Comparison of ENCODE assay signal across 9 mouse cellular contexts in genomic region chr17:72813419-72814315, GRCm38 (mm10). TPM values are rescaled to one million over a fixed set of nuclear protein-coding genes. Genes with fewer than 3 reads are reported as not detected.
DNase-seq lines count a peak whose midpoint lies in the region; ATAC-seq and TF ChIP-seq lines count a peak whose summit lies in the region.
"Had no signal": no experiment of that assay in that cellular context is flagged by ENCODE, and none has a peak within 500 bp of the region (broad histone marks: within the 10 kb centered on the region; RNA-seq: fewer than 3 reads in every experiment).

No protein-coding gene starts in this region.

- H3K4me2 ChIP-seq in intestine, embryonic 14.5 days (ENCODE audit: low read length) = no peak overlapping the region
- no peak overlapping the region for H3K4me2 ChIP-seq in intestine, embryonic 16.5 days (ENCODE audit: low read depth, low read length)
- H3K4me2 ChIP-seq in embryonic facial prominence, embryonic 14.5 days (ENCODE audit: low read depth, low read length) = no peak overlapping the region; the same call in 1 of the 2 replicates
- H3K4me2 ChIP-seq in midbrain, embryonic 11.5 days = no peak overlapping the region

- ATAC-seq in intestine, embryonic 14.5 days (replicated peaks; ENCODE audit: low FRiP score, low TSS enrichment, low read depth) = no peak
- no peak; the same call in 1 of the 2 replicates for ATAC-seq in intestine, embryonic 16.5 days
- no peak for ATAC-seq in embryonic facial prominence, embryonic 14.5 days (ENCODE audit: low read depth)
- peak; percentile 66; the same call in 1 of the 2 replicates for ATAC-seq in midbrain, embryonic 11.5 days (ENCODE audit: low FRiP score)

- no peaks in the 10 kb centered on the region for H3K36me3 ChIP-seq in intestine, embryonic 14.5 days (ENCODE audit: control insufficient read depth, insufficient read depth, low read length)
- no peaks in the 10 kb centered on the region for H3K36me3 ChIP-seq in intestine, embryonic 16.5 days (ENCODE audit: control insufficient read depth, insufficient read depth, low read length)
- H3K36me3 ChIP-seq in embryonic facial prominence, embryonic 14.5 days (ENCODE audit: control insufficient read depth, insufficient read depth, low read length) = no peaks in the 10 kb centered on the region
- H3K36me3 ChIP-seq in hindbrain, embryonic 10.5 days = no peaks in the 10 kb centered on the region
- H3K36me3 ChIP-seq in midbrain, embryonic 11.5 days (ENCODE audit: control insufficient read depth, insufficient read depth, low read length) = no peaks in the 10 kb centered on the region
- no peaks in the 10 kb centered on the region for H3K36me3 ChIP-seq in spleen, adult 2 months (ENCODE audit: control insufficient read depth, insufficient read depth, low read length)

- H3K27ac ChIP-seq in intestine, embryonic 14.5 days (ENCODE audit: low read depth) = no peak overlapping the region
- H3K27ac ChIP-seq in intestine, embryonic 16.5 days (ENCODE audit: low read length) = no peak overlapping the region
- H3K27ac ChIP-seq in embryonic facial prominence, embryonic 14.5 days (replicated peaks; ENCODE audit: low read depth, low read length) = no peak overlapping the region
- no peak overlapping the region for H3K27ac ChIP-seq in hindbrain, embryonic 10.5 days
- no peak overlapping the region for H3K27ac ChIP-seq in midbrain, embryonic 11.5 days (ENCODE audit: low read depth, low read length)
- H3K27ac ChIP-seq in spleen, adult 2 months (ENCODE audit: insufficient read depth, low read length) = no peak overlapping the region
- H3K27ac ChIP-seq: macrophage had no signal

- H3K4me1 ChIP-seq in intestine, embryonic 14.5 days (replicated peaks; ENCODE audit: control insufficient read depth, insufficient read depth, low read length) = no peaks in the 10 kb centered on the region
- no peaks in the 10 kb centered on the region for H3K4me1 ChIP-seq in intestine, embryonic 16.5 days (ENCODE audit: control insufficient read depth, insufficient read depth, low read length)
- no peaks in the 10 kb centered on the region for H3K4me1 ChIP-seq in embryonic facial prominence, embryonic 14.5 days (ENCODE audit: control insufficient read depth, insufficient read depth, low read length)
- H3K4me1 ChIP-seq in hindbrain, embryonic 10.5 days (replicated peaks) = peaks cover 9% of the 10 kb centered on the region
- no peaks in the 10 kb centered on the region for H3K4me1 ChIP-seq in midbrain, embryonic 11.5 days (ENCODE audit: control insufficient read depth, insufficient read depth, low read length)
- H3K4me1 ChIP-seq in spleen, adult 2 months (ENCODE audit: control insufficient read depth, insufficient read depth, insufficient read length) = no peaks in the 10 kb centered on the region

- 22% methylated on average over 12 of the region's 12 CpGs for WGBS in intestine, embryonic 14.5 days
- 16% methylated on average over 12 of the region's 12 CpGs for WGBS in intestine, embryonic 16.5 days
- WGBS in embryonic facial prominence, embryonic 14.5 days = 16% methylated on average over 12 of the region's 12 CpGs
- 20% methylated on average over 12 of the region's 12 CpGs for WGBS in hindbrain, embryonic 10.5 days
- WGBS in midbrain, embryonic 11.5 days = 16% methylated on average over 12 of the region's 12 CpGs
- WGBS in spleen, adult 2 months = 25% methylated on average over 12 of the region's 12 CpGs

- H3K4me3 ChIP-seq in intestine, embryonic 14.5 days (ENCODE audit: low read depth, low read length) = no peak overlapping the region
- H3K4me3 ChIP-seq in intestine, embryonic 16.5 days (ENCODE audit: low read length) = no peak overlapping the region
- H3K4me3 ChIP-seq in embryonic facial prominence, embryonic 14.5 days (ENCODE audit: low read depth, low read length) = no peak overlapping the region
- no peak overlapping the region for H3K4me3 ChIP-seq in hindbrain, embryonic 10.5 days
- no peak overlapping the region for H3K4me3 ChIP-seq in midbrain, embryonic 11.5 days (ENCODE audit: low read depth, low read length)
- no peak overlapping the region for H3K4me3 ChIP-seq in spleen, adult 2 months (ENCODE audit: extremely low read depth, insufficient read depth, insufficient read length)

- no peak for TF ChIP-seq POLR2A in spleen, adult 2 months (IDR thresholded peaks at IDR 0.05; ENCODE audit: low read depth, low read length)

- peak; percentile 76 for DNase-seq in intestine, embryonic 14.5 days (ENCODE audit: low spot score)
- DNase-seq in adrenal gland, postnatal 36 days = peak; percentile 48 to 64
- DNase-seq in embryonic facial prominence, embryonic 14.5 days (ENCODE audit: low spot score) = peak; percentile 22
- DNase-seq in hindbrain, embryonic 10.5 days (ENCODE audit: low spot score) = peak; percentile 63
- DNase-seq in left cerebral cortex, adult 11 months (ENCODE audit: low spot score) = peak; percentile 46
- peak; percentile 96 for DNase-seq in midbrain, embryonic 11.5 days (ENCODE audit: low spot score, missing footprints)
- peak; percentile 11 to 43 for DNase-seq in spleen, adult 2 months (ENCODE audit: low read depth in 1 of 2, low spot score in 2 of 2)

- no peak overlapping the region for H3K9ac ChIP-seq in intestine, embryonic 14.5 days (ENCODE audit: low read length)
- no peak overlapping the region for H3K9ac ChIP-seq in intestine, embryonic 16.5 days (ENCODE audit: low read depth, low read length)
- no peak overlapping the region for H3K9ac ChIP-seq in embryonic facial prominence, embryonic 14.5 days (ENCODE audit: low read depth, low read length)
- H3K9ac ChIP-seq in midbrain, embryonic 11.5 days (ENCODE audit: low read length) = no peak overlapping the region

- peak; percentile 84; the same call in 1 of the 2 replicates for TF ChIP-seq CTCF in spleen, adult 2 months (IDR thresholded peaks at IDR 0.05; ENCODE audit: extremely low read depth, insufficient read depth, insufficient read length, insufficient replicate concordance)

- H3K27me3 ChIP-seq in intestine, embryonic 14.5 days (replicated peaks; ENCODE audit: control insufficient read depth, insufficient read depth, low read length) = no peaks in the 10 kb centered on the region
- H3K27me3 ChIP-seq in intestine, embryonic 16.5 days (replicated peaks; ENCODE audit: control insufficient read depth, insufficient read depth, low read length) = no peaks in the 10 kb centered on the region
- H3K27me3 ChIP-seq in embryonic facial prominence, embryonic 14.5 days (replicated peaks; ENCODE audit: control insufficient read depth, insufficient read depth, low read length) = no peaks in the 10 kb centered on the region
- H3K27me3 ChIP-seq in hindbrain, embryonic 10.5 days (ENCODE audit: insufficient read depth, poor library complexity, severe bottlenecking) = no peaks in the 10 kb centered on the region; the same call in 1 of the 2 replicates
- no peaks in the 10 kb centered on the region for H3K27me3 ChIP-seq in midbrain, embryonic 11.5 days (ENCODE audit: control insufficient read depth, insufficient read depth, low read length)
- no peaks in the 10 kb centered on the region for H3K27me3 ChIP-seq in spleen, adult 2 months (ENCODE audit: control insufficient read depth, insufficient read depth, low read length)

- no peaks in the 10 kb centered on the region for H3K9me3 ChIP-seq in intestine, embryonic 14.5 days (ENCODE audit: control insufficient read depth, low read length)
- no peaks in the 10 kb centered on the region for H3K9me3 ChIP-seq in intestine, embryonic 16.5 days (ENCODE audit: control insufficient read depth, low read length)
- H3K9me3 ChIP-seq in embryonic facial prominence, embryonic 14.5 days (ENCODE audit: control insufficient read depth, low read length) = no peaks in the 10 kb centered on the region
- H3K9me3 ChIP-seq in hindbrain, embryonic 10.5 days = 0 out of 2 replicates have a peak, but pooled peaks cover 3% of the 10 kb centered on the region
- H3K9me3 ChIP-seq in midbrain, embryonic 11.5 days (ENCODE audit: control insufficient read depth, low read length) = no peaks in the 10 kb centered on the region

RNA-seq across cellular contexts. Expression of gene Ypel5, which starts 22.6 kb away (rescaled TPM):
- polyA plus RNA-seq in intestine, embryonic 14.5 days (2014; fragmentation: Nextera tagmentation; extraction: Ambion mirVana) = 35.9 and 39.1 TPM in 2 replicates
- 37.4 and 43.2 TPM in 2 replicates for polyA plus RNA-seq in intestine, embryonic 16.5 days (2015; fragmentation: Nextera tagmentation; extraction: Ambion mirVana)
- 10 to 100 TPM; 73.2 to 75.3 TPM for total RNA-seq in adrenal gland, postnatal 36 days (2021)
- polyA plus RNA-seq in embryonic facial prominence, embryonic 14.5 days (2014; fragmentation: Nextera tagmentation; extraction: Ambion mirVana) = 53.9 and 55.2 TPM in 2 replicates
- 34.2 and 49.1 TPM in 2 replicates for polyA plus RNA-seq in hindbrain, embryonic 10.5 days (2016; fragmentation: Nextera tagmentation; extraction: Ambion mirVana)
- 64.5 and 68.0 TPM in 2 replicates for polyA plus RNA-seq in midbrain, embryonic 11.5 days (2014; fragmentation: Nextera tagmentation; extraction: Ambion mirVana)
- polyA plus RNA-seq in spleen, adult 2 months (2012; rRNA removed) = 14.1 and 17.7 TPM in 2 replicates

Comparison
In these comparisons a context has a peak if more than half of its experiments do, and no peak if none do; other contexts are left out.
1. DNase-seq: peak in every context shown above with its lines; median percentile 96 in midbrain, embryonic 11.5 days; 76 in intestine, embryonic 14.5 days; 63 in hindbrain, embryonic 10.5 days; 56 in adrenal gland, postnatal 36 days; 46 in left cerebral cortex, adult 11 months; 27 in spleen, adult 2 months; 22 in embryonic facial prominence, embryonic 14.5 days.